Mouse (Mus musculus) CD4-positive, CD25-positive, alpha-beta regulatory T cell, adult 2 months (primary cell): ENCODE data around the gene Styxl1.
A peak's percentile ranks its signal among the peaks of the same experiment; 100 is the strongest.

Source experiments
- DNase-seq: peaks from one replicate; pipeline ENCODE4 v3.0.0-alpha.2; 2012; ENCODE audit warnings: low read depth, low spot score

Gene Styxl1

DNA sequence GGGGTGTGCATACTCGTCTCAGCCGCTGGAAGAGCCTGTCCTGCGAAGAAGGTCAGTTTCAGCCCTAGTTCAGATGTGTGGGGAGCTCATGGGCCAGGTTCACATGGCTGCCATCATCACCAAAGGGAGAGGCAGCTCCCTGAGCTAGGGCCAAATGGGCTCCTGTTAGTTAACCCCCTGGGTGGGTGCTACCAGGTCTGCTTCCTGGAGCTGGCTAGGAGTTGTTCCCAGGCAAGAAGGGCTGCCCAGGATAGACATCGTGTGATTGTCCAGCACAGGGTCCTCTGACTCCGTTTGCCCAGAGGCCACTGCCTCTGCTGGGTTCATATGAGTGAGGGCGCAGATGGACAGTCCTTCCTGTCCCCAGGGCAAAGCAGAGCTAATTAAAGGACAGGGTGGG lies 52.2 kb downstream of the Styxl1 start:
- DNase-seq, result no peak

DNA sequence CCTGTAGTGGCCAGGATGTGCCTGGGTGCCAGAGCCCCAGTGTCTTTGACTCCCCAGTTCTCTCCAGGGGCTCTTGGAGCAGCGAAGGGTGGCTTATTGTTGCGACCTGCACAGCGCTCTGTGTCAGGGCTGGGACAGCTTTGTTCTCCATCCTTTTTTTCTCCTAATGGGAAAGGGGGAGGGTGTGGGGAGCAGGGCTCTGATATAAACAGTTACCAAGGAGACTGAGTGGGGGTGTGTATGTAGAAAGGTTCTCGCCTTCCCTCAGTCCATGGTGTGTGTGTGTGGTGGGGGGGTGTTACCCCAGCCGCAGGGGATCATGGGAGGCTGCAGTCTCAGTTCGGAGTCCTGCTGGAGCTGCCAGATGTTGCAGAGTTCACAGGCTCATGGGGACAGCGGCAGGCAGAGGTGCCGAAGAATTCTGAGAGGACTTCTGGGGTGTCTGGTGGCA lies 52.8 kb downstream of the Styxl1 start:
- DNase-seq, result no peak

DNA sequence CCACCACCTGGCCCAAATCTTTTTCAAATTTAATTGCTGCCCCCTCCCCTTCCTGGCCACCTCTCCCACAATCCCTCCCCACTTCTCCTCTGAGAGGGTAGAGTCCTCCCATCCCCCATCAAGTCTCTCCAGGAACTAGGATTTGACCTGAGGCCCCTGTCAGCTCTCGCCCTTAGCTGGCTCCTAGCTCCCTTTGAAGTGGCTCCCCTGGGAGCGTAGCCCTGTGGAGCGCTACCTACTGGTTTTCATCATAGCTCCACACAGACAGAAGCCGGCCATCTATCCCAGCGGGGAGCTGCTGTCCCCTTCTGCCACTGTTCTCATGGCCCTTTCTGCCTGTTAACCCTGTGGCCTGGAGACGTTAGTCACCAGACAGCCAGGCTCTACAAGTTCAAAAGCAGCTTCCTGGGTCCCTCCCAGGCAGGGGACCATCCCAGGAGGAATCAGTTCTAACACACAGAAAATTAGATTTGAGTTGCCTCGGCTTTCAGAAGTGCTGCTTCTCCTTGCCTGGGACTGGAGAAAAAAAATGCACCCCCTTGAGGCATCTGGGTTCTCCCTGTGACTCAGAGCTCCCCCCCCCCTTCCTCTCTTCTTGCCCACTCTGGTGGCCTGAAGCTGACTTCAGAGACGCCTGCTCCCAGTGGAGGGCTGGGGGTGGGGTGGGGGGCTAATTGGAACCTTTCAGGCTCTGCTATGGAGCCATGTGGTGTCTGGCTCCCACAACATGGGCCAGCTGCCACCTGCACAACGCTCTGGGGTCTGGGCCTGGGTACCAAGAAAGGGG lies 53.5 kb downstream of the Styxl1 start:
- no peak for DNase-seq

DNA sequence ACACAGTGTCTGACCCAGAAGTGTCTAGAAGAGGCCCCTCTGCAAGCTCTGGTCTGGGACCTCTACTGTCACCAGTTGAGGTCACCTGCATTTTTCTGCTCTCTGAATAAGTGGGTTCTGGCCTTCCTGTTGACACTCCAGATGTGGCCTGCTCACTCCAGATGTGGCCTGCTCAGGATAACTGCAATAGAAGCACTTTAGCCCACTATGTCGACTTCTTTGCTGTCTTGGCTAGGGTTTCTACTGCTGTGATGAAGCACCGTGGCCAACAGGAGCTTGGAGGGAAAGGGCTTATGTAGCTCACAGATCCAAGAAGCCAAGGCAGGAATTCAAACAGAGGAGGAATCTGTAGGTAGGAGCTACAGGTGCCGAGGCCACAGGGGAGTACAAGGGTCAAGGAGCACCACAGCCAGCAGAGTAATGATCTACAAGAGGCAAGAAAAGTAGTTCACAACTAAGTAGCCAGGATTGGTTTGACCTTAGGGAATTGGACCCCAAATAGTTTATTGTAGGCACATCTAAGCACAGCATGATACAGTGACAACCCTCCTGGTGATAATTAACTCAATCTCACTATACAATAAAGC lies 54.9 kb downstream of the Styxl1 start:
- DNase-seq, result no peak

DNA sequence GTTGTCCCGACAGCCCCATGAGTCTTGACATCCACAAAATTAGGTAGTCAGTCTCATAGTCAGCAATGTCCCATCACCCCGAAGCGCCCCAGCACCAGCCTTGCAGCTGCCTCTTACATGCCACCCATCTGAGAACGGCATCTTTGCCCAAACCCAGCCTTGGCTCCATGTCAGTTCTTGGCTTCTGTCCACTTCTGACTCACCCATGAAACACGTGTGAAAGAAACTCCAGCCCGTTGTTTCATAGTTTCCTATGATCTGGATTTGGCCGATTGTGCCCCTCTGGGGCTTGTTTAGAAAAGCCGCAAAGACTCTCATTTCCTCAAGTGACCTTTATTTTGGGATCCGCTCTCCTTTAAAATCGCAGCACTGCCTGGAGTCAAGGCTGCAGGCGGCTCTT lies 56.1 kb downstream of the Styxl1 start:
- DNase-seq, result no peak

- no peak for DNase-seq
Observed at GRCm38 (mm10) chr5:135721076-135721475, 57.1 kb downstream of the Styxl1 start.

DNA sequence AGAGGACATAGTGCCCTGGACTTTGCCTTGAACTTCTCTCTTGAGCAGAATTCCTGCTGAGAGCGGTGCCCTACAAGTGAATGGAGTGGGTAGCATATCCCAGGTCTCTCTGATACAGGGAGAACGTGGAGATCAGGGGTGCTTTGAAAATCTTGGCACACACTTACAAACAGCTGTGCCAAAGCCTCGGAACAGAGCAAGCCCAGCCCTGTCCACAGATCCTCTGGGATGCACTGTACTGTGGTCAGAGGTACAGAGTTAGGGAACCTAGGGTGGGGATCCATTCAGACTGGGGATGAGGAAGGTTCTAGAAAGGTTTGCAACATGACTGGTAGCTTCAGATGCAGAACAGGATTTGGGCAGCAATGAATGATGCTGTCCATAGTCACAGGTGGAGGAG lies 58.1 kb downstream of the Styxl1 start:
- no peak for DNase-seq

- no peak for DNase-seq
Observed at GRCm38 (mm10) chr5:135719586-135720120, 58.5 kb downstream of the Styxl1 start.

GRCm38 (mm10) chr5:135715624-135716023 lies 62.6 kb downstream of the Styxl1 start:
- DNase-seq, result no peak

GRCm38 (mm10) chr5:135713441-135714218 lies 64.6 kb downstream of the Styxl1 start:
- peak; percentile 69 for DNase-seq

GRCm38 (mm10) chr5:135712803-135713202 lies 65.4 kb downstream of the Styxl1 start:
- DNase-seq, result no peak

DNA sequence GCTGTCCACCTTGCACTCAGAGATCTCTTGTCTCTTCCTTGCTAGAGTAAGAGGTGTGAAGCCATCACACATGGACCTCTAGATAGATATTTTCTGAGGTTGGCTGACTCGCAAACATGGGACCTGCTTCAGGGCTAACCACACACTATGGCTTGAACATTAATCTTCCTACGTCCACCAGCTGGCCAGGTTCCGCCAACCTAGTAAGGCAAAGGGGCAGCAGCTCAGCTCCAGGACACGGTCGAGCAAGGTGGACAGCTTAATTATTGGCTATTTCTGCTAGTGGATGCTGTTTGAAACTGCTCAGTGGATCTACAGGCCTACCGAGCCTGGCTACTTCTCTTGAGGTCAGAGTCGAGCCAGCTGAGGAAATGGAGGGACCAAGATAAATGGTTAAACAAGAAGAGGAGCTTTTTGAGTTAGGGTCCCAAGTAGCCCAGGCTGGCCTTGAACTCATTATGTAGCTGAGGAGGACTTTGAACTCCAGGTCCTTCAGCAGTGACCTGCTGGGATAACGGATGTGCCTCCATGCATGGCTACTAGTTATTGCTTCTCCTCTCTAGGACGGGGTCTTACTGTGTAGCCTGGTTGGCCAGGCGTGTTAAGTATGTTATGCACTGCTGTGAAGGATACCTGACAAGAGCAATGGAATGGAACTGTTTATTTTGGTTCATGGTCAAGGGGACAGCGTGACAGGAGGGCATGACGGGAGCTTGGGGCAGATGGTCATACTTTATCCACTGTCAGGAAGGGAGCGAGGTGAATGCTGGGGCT lies 66.4 kb downstream of the Styxl1 start:
- no peak for DNase-seq

DNA sequence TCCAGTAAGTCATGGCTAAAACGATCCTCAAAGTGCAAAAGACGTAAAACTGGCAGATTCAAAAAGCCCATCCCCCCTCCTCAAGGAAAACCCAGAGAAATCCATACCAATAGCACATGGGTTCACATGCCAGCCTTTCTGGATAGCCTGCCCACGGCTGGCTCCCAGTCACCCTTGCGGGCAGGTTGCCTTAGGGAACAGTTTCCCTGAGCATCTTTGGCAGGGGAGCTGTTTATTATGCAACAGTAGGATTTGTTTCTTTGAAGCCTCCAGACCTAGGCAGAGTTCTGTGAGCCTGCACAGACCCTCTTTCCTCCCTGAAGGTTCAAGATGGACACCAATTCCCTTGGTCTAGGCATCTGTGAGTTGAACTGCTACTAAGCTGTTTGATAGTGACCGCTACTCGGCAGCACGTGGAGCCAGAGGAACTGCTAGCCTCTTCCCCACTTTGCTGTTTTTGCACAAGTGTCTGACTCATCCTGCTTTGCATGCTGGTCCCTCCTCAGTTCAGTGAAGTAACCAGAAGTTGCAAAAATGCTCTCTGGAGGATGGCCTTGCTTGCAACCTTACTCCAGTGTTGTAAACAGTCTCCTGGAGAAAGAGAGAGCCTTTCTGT lies 67.5 kb downstream of the Styxl1 start:
- no peak for DNase-seq

- no peak for DNase-seq
Observed at GRCm38 (mm10) chr5:135709716-135710115, 68.5 kb downstream of the Styxl1 start.

DNA sequence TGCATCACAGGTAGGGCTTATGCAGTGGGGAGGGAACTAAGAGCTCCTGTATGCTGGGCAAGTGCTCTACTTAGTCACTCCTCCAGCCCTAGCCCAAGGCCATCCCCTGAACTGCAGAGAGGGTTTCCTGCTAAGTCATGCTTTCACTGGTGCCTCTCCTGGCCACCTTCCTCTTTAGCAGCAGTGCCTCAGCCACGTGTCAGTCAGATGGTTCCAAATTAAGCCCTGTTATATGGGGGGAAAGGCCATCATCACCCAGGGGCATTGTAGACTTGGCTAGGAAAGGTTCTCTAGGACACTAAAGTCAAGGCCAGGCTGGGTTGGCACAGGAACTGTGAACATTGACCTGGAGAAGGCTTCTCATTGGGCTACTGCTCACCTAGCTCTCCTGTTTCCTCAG lies 70.3 kb downstream of the Styxl1 start:
- DNase-seq, result no peak

DNA sequence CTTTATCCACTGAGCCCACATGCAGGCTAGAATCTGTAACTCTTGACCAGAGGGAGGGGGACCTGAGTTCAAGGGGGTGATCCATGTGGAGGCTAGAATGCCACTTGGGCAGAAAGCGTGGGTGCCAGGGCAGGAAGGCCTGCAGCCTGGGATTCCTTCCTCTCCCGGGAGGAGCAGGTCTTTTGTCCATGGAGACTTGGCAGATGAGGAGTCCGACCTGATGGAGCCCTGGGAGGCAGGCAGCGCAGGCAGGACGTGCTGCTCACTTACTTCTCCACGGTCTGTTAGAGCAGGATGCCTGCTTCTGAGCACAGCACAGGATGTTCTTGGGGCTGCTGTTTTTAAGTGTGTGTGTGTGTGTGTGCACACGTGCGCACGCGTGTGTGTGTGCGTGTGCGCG lies 71.1 kb downstream of the Styxl1 start:
- DNase-seq, result no peak

- no peak for DNase-seq
Observed at GRCm38 (mm10) chr5:135705383-135705782, 72.8 kb downstream of the Styxl1 start.

- DNase-seq, result no peak
Observed at GRCm38 (mm10) chr5:135703431-135703830, 74.8 kb downstream of the Styxl1 start.

GRCm38 (mm10) chr5:135702682-135703192 lies 75.4 kb downstream of the Styxl1 start:
- DNase-seq, result peak; percentile 93

- no peak for DNase-seq
Observed at GRCm38 (mm10) chr5:135702190-135702589, 76.0 kb downstream of the Styxl1 start.

DNA sequence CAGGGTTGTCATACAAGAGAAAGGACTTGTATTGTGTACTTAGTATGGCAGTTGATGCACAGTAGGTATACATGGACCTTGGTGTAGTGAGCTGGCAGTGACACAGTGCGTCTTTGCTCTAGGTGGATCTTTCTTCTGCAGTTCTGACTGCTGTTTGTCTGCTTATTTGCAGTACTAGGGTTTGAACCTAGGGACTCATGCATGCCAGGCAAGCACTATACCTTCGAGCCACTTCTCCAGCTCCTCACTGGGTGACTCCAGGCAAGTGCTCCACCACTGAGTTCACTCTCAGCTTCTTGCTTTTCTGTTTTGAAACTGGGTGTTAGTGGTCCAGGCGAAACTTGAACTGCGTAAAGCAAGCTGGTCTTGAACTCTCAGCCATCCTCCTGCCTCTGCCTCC lies 76.6 kb downstream of the Styxl1 start:
- no peak for DNase-seq
